Mouse (Mus musculus) limb, embryonic 13.5 days (tissue): ENCODE data around the gene Shmt1. TPM values are rescaled to one million over a fixed set of nuclear protein-coding genes. Genes with fewer than 3 reads are reported as not detected.

ENCODE experiments used
- ATAC-seq: fragments of 200-750 bp; cut with Nextera tagmentation; 2 replicates; pipeline ENCODE4 v1.8.0; 2017; ENCODE audit warnings: low read depth, moderate number of reproducible peaks, moderate TSS enrichment; ENCODE audit not compliant: low FRiP score
- H3K27ac ChIP-seq: fragments of 300-500 bp; sonication (generic); 2 replicates; pipeline ENCODE4 v1.5.1; 2015; ENCODE audit warnings: inconsistent platforms, mild to moderate bottlenecking, moderate library complexity
- H3K27me3 ChIP-seq: fragments of 300-500 bp; sonication (generic); 2 replicates; pipeline ENCODE4 v1.6.1; 2015; ENCODE audit warnings: mild to moderate bottlenecking, inconsistent platforms
- H3K36me3 ChIP-seq: fragments of 300-500 bp; sonication (generic); 2 replicates; pipeline ENCODE4 v1.6.1; 2015; ENCODE audit warnings: inconsistent platforms, mild to moderate bottlenecking, moderate library complexity
- H3K4me1 ChIP-seq: fragments of 300-500 bp; sonication (generic); 2 replicates; pipeline ENCODE4 v1.6.1; 2015; ENCODE audit warnings: inconsistent platforms
- H3K4me2 ChIP-seq: fragments of 300-500 bp; sonication (generic); replicated peaks from 2 replicates; pipeline ENCODE4 v1.6.1; 2015; ENCODE audit warnings: inconsistent platforms, mild to moderate bottlenecking, moderate library complexity
- H3K4me3 ChIP-seq: fragments of 300-500 bp; sonication (generic); 2 replicates; pipeline ENCODE4 v1.5.1; 2015; ENCODE audit warnings: moderate library complexity, mild to moderate bottlenecking, inconsistent platforms
- H3K9ac ChIP-seq: fragments of 300-500 bp; sonication (generic); 2 replicates; pipeline ENCODE4 v1.6.1; 2015; ENCODE audit warnings: mild to moderate bottlenecking, inconsistent platforms
- H3K9me3 ChIP-seq: fragments of 300-500 bp; sonication (generic); 2 replicates; pipeline ENCODE4 v1.6.1; 2016; ENCODE audit warnings: inconsistent platforms
- WGBS: fragments of 180-500 bp; shearing (Covaris S2); methylation state at CpG from one replicate; pipeline ENCODE4 v1.1.7; 2015; 5-methylcytosine and 5-hydroxymethylcytosine counted together
- polyA plus RNA-seq: library from polyadenylated mRNA; unstranded; fragments of >200 nt; fragmentation: Nextera tagmentation; extraction: Ambion mirVana; gene quantifications from 2 replicates; pipeline ENCODE4 v1.2.1, GENCODE M21; 2015

Shmt1 gene
- polyA plus RNA-seq, 1 experiment from 2014 or later = 52.2 TPM

- ATAC-seq = no peak
- no peaks in the 10 kb centered on the region for H3K9me3 ChIP-seq
- H3K4me2 ChIP-seq = no peak overlapping the region
- 0 out of 2 replicates have a peak overlapping the region, but pooled peaks have one; percentile 8 for H3K9ac ChIP-seq
- H3K36me3 ChIP-seq = peaks cover 93% of the 10 kb centered on the region
- H3K27ac ChIP-seq = no peak overlapping the region
- no peak overlapping the region for H3K4me3 ChIP-seq
- no peaks in the 10 kb centered on the region for H3K27me3 ChIP-seq
- 88% methylated on average over 8 of the region's 8 CpGs for WGBS
- H3K4me1 ChIP-seq = peaks cover 32% of the 10 kb centered on the region
Measured at GRCm38 (mm10) chr11:60784179-60784922, 27.2 kb downstream of the Shmt1 start.

GRCm38 (mm10) chr11:60779673-60780189, 31.8 kb downstream of the Shmt1 start:
- H3K9ac ChIP-seq = peak overlapping the region; percentile 53
- no peaks in the 10 kb centered on the region for H3K9me3 ChIP-seq
- no peaks in the 10 kb centered on the region for H3K27me3 ChIP-seq
- peak overlapping the region; percentile 57 for H3K4me2 ChIP-seq
- ATAC-seq = no peak
- 93% methylated on average over 10 of the region's 10 CpGs for WGBS
- no peak overlapping the region for H3K27ac ChIP-seq
- peaks cover 60% of the 10 kb centered on the region for H3K36me3 ChIP-seq
- peak overlapping the region; percentile 26 for H3K4me3 ChIP-seq
- peaks cover 64% of the 10 kb centered on the region for H3K4me1 ChIP-seq

- whole genome bisulfite sequencing = 27% methylated on average over 16 of the region's 16 CpGs
- peak overlapping the region; percentile 91 for H3K4me2 ChIP-seq
- H3K4me1 ChIP-seq = peaks cover 74% of the 10 kb centered on the region
- no peak for ATAC-seq
- peak overlapping the region; percentile 84 for H3K9ac ChIP-seq
- peaks cover 41% of the 10 kb centered on the region for H3K36me3 ChIP-seq
- no peak overlapping the region for H3K27ac ChIP-seq
- no peaks in the 10 kb centered on the region for H3K27me3 ChIP-seq
- H3K9me3 ChIP-seq = no peaks in the 10 kb centered on the region
- H3K4me3 ChIP-seq = peak overlapping the region; percentile 83
Measured at GRCm38 (mm10) chr11:60777801-60778370, 33.6 kb downstream of the Shmt1 start.

GRCm38 (mm10) chr11:60776829-60777740, 34.4 kb downstream of the Shmt1 start, which contains the start of the genes Top3a and Smcr8:
Gene Top3a (minus strand): TSS chr11:60777365.
Gene Smcr8 (plus strand): TSS chr11:60777524.
- H3K4me1 ChIP-seq = peaks cover 69% of the 10 kb centered on the region

GRCm38 (mm10) chr11:60776107-60776828, 35.2 kb downstream of the Shmt1 start:
- 0 out of 2 replicates have a peak overlapping the region, but pooled peaks have one; percentile 88 for H3K27ac ChIP-seq
- no peaks in the 10 kb centered on the region for H3K27me3 ChIP-seq
- peak overlapping the region; percentile 91 for H3K4me2 ChIP-seq
- no peaks in the 10 kb centered on the region for H3K9me3 ChIP-seq
- peaks cover 28% of the 10 kb centered on the region for H3K36me3 ChIP-seq
- peaks cover 61% of the 10 kb centered on the region for H3K4me1 ChIP-seq
- H3K9ac ChIP-seq = peak overlapping the region; percentile 84
- 3% methylated on average over 17 of the region's 17 CpGs for WGBS
- H3K4me3 ChIP-seq = peak overlapping the region; percentile 83
- ATAC-seq = no peak

More at GRCm38 (mm10) chr11:60776829-60777740, 34.4 kb downstream of the Shmt1 start, which contains the start of the genes Top3a and Smcr8:
- no peaks in the 10 kb centered on the region for H3K9me3 ChIP-seq
- H3K4me3 ChIP-seq = peak within 1 kb of the TSS; percentile 83
- H3K36me3 ChIP-seq = peaks cover 33% of the 10 kb centered on the region
- ATAC-seq = peak; percentile 97
- H3K27ac ChIP-seq = peak within 1 kb of the TSS; percentile 88
- peak within 1 kb of the TSS; percentile 91 for H3K4me2 ChIP-seq
- H3K27me3 ChIP-seq = no peaks in the 10 kb centered on the region
- H3K9ac ChIP-seq = peak within 1 kb of the TSS; percentile 84
- WGBS = under 1% methylated on average over 62 of the region's 62 CpGs

- Histone ChIP-seq H3K27ac (no peak overlapping the region), H3K4me3 (peak overlapping the region; percentile 83), H3K27me3 (no peaks in the 10 kb centered on the region), H3K4me2 (peak overlapping the region; percentile 91), H3K9ac (peak overlapping the region; percentile 84), H3K9me3 (no peaks in the 10 kb centered on the region), H3K4me1 (peaks cover 54% of the 10 kb centered on the region), H3K36me3 (peaks cover 23% of the 10 kb centered on the region)
- 58% methylated on average over 6 of the region's 6 CpGs for WGBS
- ATAC-seq = no peak
Measured at GRCm38 (mm10) chr11:60775578-60775977, 35.9 kb downstream of the Shmt1 start.

- Histone ChIP-seq H3K4me1 (peaks cover 47% of the 10 kb centered on the region), H3K4me2 (peak overlapping the region; percentile 91), H3K9me3 (no peaks in the 10 kb centered on the region), H3K4me3 (peak overlapping the region; percentile 83; the same call in 1 of the 2 replicates), H3K36me3 (peaks cover 15% of the 10 kb centered on the region), H3K27me3 (no peaks in the 10 kb centered on the region), H3K27ac (no peak overlapping the region), H3K9ac (peak overlapping the region; percentile 84; the same call in 1 of the 2 replicates)
- 82% methylated on average over 1 of the region's 1 CpGs for WGBS
- no peak for ATAC-seq
Measured at GRCm38 (mm10) chr11:60774841-60775240, 36.7 kb downstream of the Shmt1 start.

GRCm38 (mm10) chr11:60774158-60774689, 37.3 kb downstream of the Shmt1 start:
- H3K4me3 ChIP-seq = no peak overlapping the region
- H3K4me2 ChIP-seq = no peak overlapping the region
- no peaks in the 10 kb centered on the region for H3K9me3 ChIP-seq
- H3K4me1 ChIP-seq = peaks cover 41% of the 10 kb centered on the region
- H3K9ac ChIP-seq = no peak overlapping the region
- no peak overlapping the region for H3K27ac ChIP-seq
- 92% methylated on average over 3 of the region's 3 CpGs for WGBS
- H3K36me3 ChIP-seq = peaks cover 9% of the 10 kb centered on the region
- H3K27me3 ChIP-seq = no peaks in the 10 kb centered on the region
- ATAC-seq = no peak

GRCm38 (mm10) chr11:60772161-60772560, 39.4 kb downstream of the Shmt1 start:
- Histone ChIP-seq H3K36me3 (no peaks in the 10 kb centered on the region), H3K9ac (no peak overlapping the region), H3K4me1 (peaks cover 26% of the 10 kb centered on the region), H3K4me2 (no peak overlapping the region), H3K9me3 (no peaks in the 10 kb centered on the region), H3K27me3 (no peaks in the 10 kb centered on the region), H3K27ac (no peak overlapping the region), H3K4me3 (no peak overlapping the region)
- 77% methylated on average over 4 of the region's 4 CpGs for WGBS
- ATAC-seq = no peak

GRCm38 (mm10) chr11:60770776-60771175, 40.7 kb downstream of the Shmt1 start:
- Histone ChIP-seq H3K9ac (no peak overlapping the region), H3K4me2 (no peak overlapping the region), H3K4me1 (peaks cover 21% of the 10 kb centered on the region), H3K36me3 (no peaks in the 10 kb centered on the region), H3K27me3 (no peaks in the 10 kb centered on the region), H3K9me3 (no peaks in the 10 kb centered on the region), H3K27ac (no peak overlapping the region), H3K4me3 (no peak overlapping the region)
- ATAC-seq = no peak
- 81% methylated on average over 3 of the region's 3 CpGs for WGBS

GRCm38 (mm10) chr11:60769322-60769721, 42.2 kb downstream of the Shmt1 start:
- no peak for ATAC-seq
- no peak overlapping the region for H3K27ac ChIP-seq
- H3K4me3 ChIP-seq = no peak overlapping the region
- WGBS = 84% methylated on average over 2 of the region's 2 CpGs
- H3K4me2 ChIP-seq = no peak overlapping the region
- H3K9ac ChIP-seq = no peak overlapping the region
- peaks cover 7% of the 10 kb centered on the region; the same call in 1 of the 2 replicates for H3K4me1 ChIP-seq
- peaks cover 10% of the 10 kb centered on the region for H3K36me3 ChIP-seq
- H3K27me3 ChIP-seq = no peaks in the 10 kb centered on the region
- H3K9me3 ChIP-seq = peaks cover 5% of the 10 kb centered on the region; the same call in 1 of the 2 replicates
